Mouse (Mus musculus) C2C12 (cell line): ENCODE data around the gene Ankrd63.

Source experiments
- CEBPB ChIP-seq: IDR thresholded peaks from one replicate; pipeline ENCODE4 v1.6.1; 2011; ENCODE audit warnings: low read depth, mild to moderate bottlenecking, control low read depth, moderate library complexity
- CTCF ChIP-seq: IDR thresholded peaks from one replicate; pipeline ENCODE4 v1.5.1; 2011; ENCODE audit not compliant: control insufficient read depth, insufficient read depth, insufficient read length
- MAX ChIP-seq: IDR thresholded peaks from one replicate; pipeline ENCODE4 v1.6.1; 2011; ENCODE audit warnings: mild to moderate bottlenecking, control low read depth
- MYOD1 ChIP-seq: IDR thresholded peaks from one replicate; pipeline ENCODE4 v1.6.1; 2011; ENCODE audit warnings: low read depth; ENCODE audit not compliant: control insufficient read depth, insufficient read length
- MYOG ChIP-seq: IDR thresholded peaks from one replicate; pipeline ENCODE4 v1.6.1; 2011; ENCODE audit not compliant: control insufficient read depth, insufficient read length; ENCODE audit errors: extremely low read depth
- USF1 ChIP-seq: IDR thresholded peaks from one replicate; pipeline ENCODE4 v1.6.1; 2011; ENCODE audit warnings: low read depth, mild to moderate bottlenecking, control low read depth, moderate library complexity

GRCm38 (mm10) chr2:118745915-118746901 lies 42.4 kb upstream of the Ankrd63 start:
- TF ChIP-seq CTCF (no peak), MYOG (no peak), MAX (no peak), CEBPB (no peak), MYOD1 (no peak), USF1 (no peak)
